Mouse (Mus musculus) thymus, postnatal 14 days (tissue): ENCODE data around the gene Vav3.

ENCODE experiments used
- DNase-seq: peaks from one replicate; pipeline ENCODE4 v3.0.0; 2021

Vav3 gene

DNA sequence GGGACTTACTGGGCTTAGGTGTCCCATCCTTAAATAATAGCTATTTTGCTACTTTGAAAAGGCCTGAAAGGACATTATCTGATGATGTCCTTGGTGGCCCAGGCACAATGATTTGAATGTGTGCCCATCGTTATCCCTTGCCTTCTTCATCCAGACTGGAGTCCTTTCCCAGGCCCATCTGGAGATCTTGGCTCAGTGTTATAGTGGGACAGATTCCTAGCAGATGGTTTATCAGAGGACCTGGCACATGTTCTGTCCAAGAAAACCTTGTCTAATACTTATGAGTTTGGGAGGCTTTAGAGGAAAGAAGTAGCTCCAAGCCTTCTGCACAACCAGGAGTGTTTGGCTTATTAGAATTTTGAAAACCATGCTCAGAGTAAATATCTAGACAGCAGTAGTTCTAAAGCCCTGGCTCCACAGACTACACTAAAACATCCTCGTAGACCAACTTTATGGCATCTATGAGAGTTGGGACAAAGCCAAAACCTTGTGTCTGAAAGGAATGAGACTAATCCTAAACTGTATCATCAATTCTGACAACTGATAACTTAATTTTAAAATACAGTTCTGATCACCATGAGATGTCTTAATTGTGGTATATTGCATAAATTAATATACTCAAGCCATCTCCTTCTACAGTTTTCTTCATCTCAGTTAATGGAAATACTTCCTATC lies 367.5 kb downstream of the Vav3 start:
- no peak for DNase-seq

DNA sequence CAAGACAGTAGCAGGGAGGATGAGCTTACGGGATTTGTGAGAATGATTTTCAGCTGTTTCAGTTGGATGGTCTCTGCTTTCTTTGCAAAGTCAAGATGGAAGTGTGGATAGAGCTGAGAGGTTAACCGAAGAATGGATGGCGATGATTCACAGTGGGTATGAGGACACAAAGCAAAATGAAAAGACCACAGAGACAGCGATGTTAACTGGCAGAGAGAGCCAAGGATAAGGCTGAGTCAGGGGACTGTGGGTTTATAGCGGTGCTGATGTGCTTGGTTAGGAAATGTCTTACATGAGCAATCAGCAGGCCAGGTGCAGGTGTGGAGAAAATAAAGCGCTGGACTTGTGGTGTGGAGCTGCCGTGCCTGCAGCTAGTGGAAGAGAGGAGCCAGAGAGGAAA lies 371.3 kb downstream of the Vav3 start:
- DNase-seq: no peak

DNA sequence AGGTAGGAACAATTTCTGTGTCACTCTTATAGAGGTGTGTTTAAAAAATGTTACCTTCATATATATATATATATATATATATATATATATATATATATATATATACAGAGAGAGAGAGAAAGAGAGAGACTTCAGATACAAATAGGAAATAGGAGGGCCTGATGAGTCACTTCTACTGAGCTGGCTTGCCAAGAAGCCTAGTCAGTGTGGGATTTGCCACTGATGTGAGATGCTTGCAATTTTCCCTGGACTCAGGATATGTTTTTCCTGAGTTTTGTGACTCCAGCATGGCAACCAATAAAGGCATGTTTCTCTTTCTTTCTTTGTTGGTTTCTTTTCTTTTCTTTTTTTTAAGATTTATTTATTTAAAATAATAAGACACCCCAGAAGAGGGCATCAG lies 374.0 kb downstream of the Vav3 start:
- DNase-seq: no peak

DNA sequence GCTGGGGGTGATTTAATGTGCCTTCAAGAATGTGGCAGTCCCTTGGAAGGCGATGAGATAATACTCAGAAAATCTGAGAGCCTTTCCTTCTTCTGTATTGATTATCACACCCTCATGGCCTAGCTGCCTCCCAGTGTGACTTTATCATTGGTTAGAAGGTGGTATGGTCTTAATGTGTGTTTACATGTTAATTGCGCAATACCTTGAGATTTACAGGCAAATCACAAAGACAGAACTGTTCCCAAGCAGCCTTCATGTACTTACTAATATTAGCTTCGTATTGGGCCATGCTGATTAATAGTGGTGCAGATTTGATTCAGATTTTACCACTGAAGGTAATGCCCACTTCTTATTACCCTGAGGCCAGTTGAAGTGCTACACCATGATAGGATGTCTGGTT lies 381.3 kb downstream of the Vav3 start:
- no peak for DNase-seq

DNA sequence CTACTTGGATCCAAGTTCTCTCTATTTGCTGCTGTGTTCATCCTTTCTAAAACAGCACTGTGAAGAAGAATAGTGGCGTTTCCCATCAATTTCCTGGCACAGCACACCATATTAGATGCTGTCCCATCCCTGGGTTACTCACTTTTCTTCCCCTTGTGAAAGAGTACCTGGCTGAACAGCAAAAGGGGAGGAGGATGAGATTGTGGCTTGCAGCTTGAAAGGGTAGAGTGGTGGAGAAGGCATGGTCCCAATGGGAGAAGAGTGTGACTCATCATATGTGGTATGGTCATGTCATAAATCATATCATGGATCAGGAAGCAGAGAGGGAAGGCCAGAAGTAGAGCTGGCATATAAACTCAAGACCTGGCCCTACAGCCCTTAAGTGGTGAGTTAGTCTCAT lies 386.3 kb downstream of the Vav3 start:
- no peak for DNase-seq

DNA sequence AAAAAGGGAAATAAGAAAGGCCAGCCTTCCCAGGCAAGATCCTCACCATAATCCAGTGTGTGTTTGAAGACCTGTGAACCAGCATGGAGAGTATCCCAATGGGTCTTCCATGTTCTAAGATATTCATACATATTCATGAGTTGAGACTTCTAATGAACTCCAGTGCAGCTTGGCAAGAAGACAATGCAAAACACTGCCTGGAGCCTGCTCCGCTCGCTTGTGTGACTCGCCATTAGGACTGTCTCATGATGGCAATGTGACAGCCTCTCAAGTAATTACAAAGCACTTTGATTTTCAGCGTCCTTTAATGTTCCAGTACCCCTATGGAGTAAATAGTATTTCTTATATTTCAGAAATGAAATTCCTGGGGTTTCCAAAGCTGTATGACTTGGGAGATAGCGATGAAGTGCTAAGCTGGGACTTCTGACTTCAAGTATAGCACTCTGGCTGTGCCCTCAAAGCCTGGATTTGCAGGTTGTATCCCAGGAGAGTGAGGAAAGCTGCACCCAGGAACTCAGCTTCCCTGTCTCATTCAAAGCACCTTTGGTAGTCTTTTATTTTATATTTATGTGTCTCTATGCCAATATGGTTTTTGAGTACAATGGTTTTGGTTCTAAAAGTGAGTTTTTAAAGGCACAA lies 391.3 kb downstream of the Vav3 start:
- DNase-seq: no peak

DNA sequence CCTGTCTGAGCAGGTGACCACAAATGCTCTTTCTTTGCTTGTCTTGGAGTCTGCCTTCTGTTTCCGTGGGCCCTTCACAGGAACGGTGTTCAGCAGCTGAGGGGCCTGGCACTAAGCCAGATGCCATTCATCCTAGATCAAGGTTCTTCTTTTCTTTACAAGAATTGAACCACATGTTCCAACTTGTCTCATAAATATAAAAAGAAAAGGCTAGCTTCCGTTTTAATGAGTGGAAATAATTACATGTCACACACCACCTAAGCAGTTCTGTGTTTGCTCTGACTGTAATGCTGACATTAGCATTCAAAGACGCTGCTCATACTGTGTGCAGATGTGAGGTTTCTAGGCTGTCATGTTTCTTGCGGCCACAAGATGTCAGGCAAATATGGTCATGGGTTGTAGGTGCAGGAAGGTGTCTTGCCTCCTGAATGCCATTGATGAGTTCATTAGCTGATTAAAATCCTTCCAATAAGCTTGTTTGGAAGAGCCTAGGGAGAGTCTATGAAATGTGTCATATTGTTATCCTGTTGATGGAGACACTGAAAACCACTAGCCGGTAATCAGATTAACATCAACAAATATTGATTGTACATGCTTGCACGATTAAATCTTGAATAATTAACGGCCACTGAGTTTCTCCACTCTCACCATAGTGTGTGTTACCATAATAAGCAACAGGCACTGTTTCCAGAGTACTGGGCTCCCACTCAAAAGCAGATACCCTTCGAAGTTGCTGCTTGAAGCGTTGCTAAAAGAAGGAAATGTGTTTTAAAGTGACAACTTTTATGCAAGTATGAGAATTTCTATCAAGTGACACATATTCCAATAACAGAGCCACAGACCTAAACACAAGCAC lies 392.1 kb downstream of the Vav3 start:
- DNase-seq: no peak
